Mouse (Mus musculus) cortical plate, adult 2 months (tissue): ENCODE data around the gene Caly.

Source experiments
- CTCF ChIP-seq: fragments of 200-500 bp; IDR thresholded peaks from 2 replicates; pipeline ENCODE4 v1.5.1; 2011; ENCODE audit warnings: mild to moderate bottlenecking, control low read depth, low read length; ENCODE audit not compliant: insufficient read depth; ENCODE audit errors: extremely low read depth
- POLR2A ChIP-seq: fragments of 200-500 bp; IDR thresholded peaks from 2 replicates; pipeline ENCODE4 v1.6.1; 2011; ENCODE audit warnings: mild to moderate bottlenecking, low read length, control low read depth; ENCODE audit not compliant: insufficient read depth; ENCODE audit errors: extremely low read depth

DNA sequence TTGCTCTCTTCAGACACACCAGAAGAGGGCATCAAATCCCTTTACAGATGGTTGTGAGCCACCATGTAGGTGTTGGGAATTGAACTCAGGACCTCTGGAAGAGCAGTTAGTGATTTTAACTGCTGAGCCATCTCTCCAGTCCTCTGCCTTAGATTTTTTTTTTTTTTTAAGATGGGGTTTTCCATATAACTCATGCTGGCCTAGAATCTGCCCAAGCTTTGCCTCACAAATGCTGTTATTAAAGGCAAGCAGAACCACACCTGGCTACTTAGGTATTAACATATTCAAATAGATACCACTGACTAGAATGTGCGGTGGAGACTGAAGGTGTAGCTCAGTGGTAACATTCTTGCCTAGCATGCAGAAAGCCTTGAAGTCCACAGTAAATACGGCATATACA, 38.1 kb upstream of the Caly start:
- TF ChIP-seq CTCF (no peak), POLR2A (no peak)
